Mouse (Mus musculus) C2C12 (cell line): ENCODE data around the gene Tdp1. TPM values are rescaled to one million over a fixed set of nuclear protein-coding genes. Genes with fewer than 3 reads are reported as not detected.

Experiments
- H3K27me3 ChIP-seq: one replicate; pipeline ENCODE4 v1.6.1; 2011; ENCODE audit not compliant: control insufficient read depth, insufficient read depth, insufficient read length
- H3K36me3 ChIP-seq: one replicate; pipeline ENCODE4 v1.6.1; 2011; ENCODE audit not compliant: control insufficient read depth, insufficient read depth
- H3K4me3 ChIP-seq: one replicate; pipeline ENCODE4 v1.5.1; 2011; ENCODE audit warnings: mild to moderate bottlenecking, control low read depth; ENCODE audit not compliant: poor library complexity, insufficient read depth, severe bottlenecking
- H3K79me2 ChIP-seq: one replicate; pipeline ENCODE4 v1.6.1; 2011; ENCODE audit not compliant: control insufficient read depth, insufficient read depth
- H3K79me3 ChIP-seq: one replicate; pipeline ENCODE4 v1.6.1; 2011; ENCODE audit warnings: low read depth, control low read depth
- H3ac ChIP-seq: one replicate; pipeline ENCODE3; 2011; ENCODE audit warnings: low read depth; ENCODE audit not compliant: control insufficient read depth, insufficient read length
- CEBPB ChIP-seq: IDR thresholded peaks from one replicate; pipeline ENCODE4 v1.6.1; 2011; ENCODE audit warnings: low read depth, mild to moderate bottlenecking, control low read depth, moderate library complexity
- CTCF ChIP-seq: IDR thresholded peaks from one replicate; pipeline ENCODE4 v1.5.1; 2011; ENCODE audit not compliant: control insufficient read depth, insufficient read depth, insufficient read length
- FOSL1 ChIP-seq: IDR thresholded peaks from one replicate; pipeline ENCODE4 v1.8.0; 2011; ENCODE audit warnings: mild to moderate bottlenecking, low read length; ENCODE audit not compliant: poor library complexity, insufficient read depth, severe bottlenecking
- MAX ChIP-seq: IDR thresholded peaks from one replicate; pipeline ENCODE4 v1.6.1; 2011; ENCODE audit warnings: mild to moderate bottlenecking, control low read depth
- MYOD1 ChIP-seq: IDR thresholded peaks from one replicate; pipeline ENCODE4 v1.6.1; 2011; ENCODE audit warnings: low read depth; ENCODE audit not compliant: control insufficient read depth, insufficient read length
- MYOG ChIP-seq: IDR thresholded peaks from one replicate; pipeline ENCODE4 v1.6.1; 2011; ENCODE audit not compliant: control insufficient read depth, insufficient read length; ENCODE audit errors: extremely low read depth
- USF1 ChIP-seq: IDR thresholded peaks from one replicate; pipeline ENCODE4 v1.6.1; 2011; ENCODE audit warnings: low read depth, mild to moderate bottlenecking, control low read depth, moderate library complexity
- long read RNA-seq, 2 experiments: library from polyadenylated mRNA; unstranded; transcript quantifications; one replicate each; pipeline ENCODE4 v2.0.0; 2019 to 2020
- polyA plus RNA-seq: library from polyadenylated mRNA; unstranded; fragments of >200 nt; fragmentation: generic; extraction: Trizol; gene quantifications from one replicate; pipeline ENCODE4 v1.2.1, GENCODE M21; 2012; ENCODE audit warnings: missing spikeins

The Tdp1 gene
- 39.5 TPM for polyA plus RNA-seq
- long read RNA-seq, experiment 1, transcript Tdp1-207 (16 exons, 2,036 nt): major isoform, 15 of 29 reads
- long read RNA-seq, experiment 1, transcript Tdp1-201 (15 exons, 2,019 nt): minor isoform, 9 of 29 reads
- long read RNA-seq, experiment 1, partial matches to known transcripts: 1 of 29 reads
- long read RNA-seq, experiment 1, other reads (novel, unspliced or antisense): 4 of 29 reads
- long read RNA-seq, experiment 2, transcript Tdp1-201 (15 exons, 2,019 nt): minor isoform, 27 of 318 reads
- long read RNA-seq, experiment 2, transcript Tdp1-207 (16 exons, 2,036 nt): major isoform, 257 of 318 reads
- long read RNA-seq, experiment 2, partial matches to known transcripts: 3 of 318 reads
- long read RNA-seq, experiment 2, other reads (novel, unspliced or antisense): 31 of 318 reads

DNA sequence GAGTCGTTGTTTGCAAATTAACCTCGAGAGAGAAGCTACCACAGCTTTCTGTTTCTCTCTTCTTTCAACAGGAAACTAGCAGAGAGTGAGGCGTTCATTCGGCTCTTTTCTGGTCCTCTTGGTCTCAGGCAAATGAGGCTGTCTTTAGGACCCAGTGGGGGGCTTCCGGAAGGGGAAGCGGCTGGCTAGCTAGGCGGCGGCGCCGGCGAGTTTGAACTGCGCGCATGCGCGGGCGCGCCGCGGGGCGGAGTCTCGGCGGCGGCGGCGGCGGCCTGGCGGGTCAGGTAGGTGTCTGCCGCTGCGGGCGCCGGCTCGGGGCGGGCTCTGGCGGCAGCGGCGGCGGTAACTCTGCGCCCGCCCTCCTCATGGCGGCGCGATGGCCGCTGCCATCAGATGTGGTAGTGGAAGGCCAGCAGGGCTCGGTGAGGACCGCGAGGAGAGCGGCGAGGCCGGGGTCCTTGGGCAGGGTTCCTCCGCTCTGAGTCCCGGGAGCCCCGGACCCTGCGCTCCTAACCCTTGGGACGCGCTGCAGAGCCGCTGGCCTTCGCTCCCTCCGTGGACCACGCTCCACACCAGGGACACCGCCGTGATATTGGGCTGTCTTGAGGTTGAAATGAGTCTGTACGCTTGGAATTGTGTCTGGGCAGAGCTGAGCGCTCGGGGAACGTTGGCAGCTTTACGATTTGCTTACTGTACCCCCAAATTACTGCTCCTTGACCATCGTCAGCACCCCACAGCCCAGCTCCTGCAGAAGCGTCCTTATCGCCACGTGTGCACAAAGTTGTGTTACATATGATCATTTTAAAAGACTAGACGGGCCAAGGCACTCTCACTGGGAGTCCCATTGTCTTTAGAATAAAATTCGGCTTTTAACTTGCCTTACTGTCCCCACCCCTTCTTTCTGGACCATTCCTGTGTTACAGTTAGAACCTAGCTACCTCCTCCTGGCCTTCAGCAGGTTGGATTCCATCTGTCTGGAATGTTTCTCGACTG is at the start of gene Tdp1, which contains the start of gene Efcab11:
TSS of gene Tdp1 (plus strand) at position 249 of the 993 bp plus-strand sequence.
TSS of gene Efcab11 (minus strand) at position 171 of the 993 bp plus-strand sequence.
- Histone ChIP-seq H3K79me2 (peaks cover 10% of the 10 kb centered on the region), H3ac (peak within 1 kb of the TSS; percentile 93), H3K27me3 (no peaks in the 10 kb centered on the region), H3K4me3 (peak within 1 kb of the TSS; percentile 67), H3K79me3 (no peaks in the 10 kb centered on the region), H3K36me3 (no peaks in the 10 kb centered on the region)
- TF ChIP-seq MAX (peak; percentile 55), MYOD1 (no peak), CTCF (peak; percentile 5), MYOG (no peak)

DNA sequence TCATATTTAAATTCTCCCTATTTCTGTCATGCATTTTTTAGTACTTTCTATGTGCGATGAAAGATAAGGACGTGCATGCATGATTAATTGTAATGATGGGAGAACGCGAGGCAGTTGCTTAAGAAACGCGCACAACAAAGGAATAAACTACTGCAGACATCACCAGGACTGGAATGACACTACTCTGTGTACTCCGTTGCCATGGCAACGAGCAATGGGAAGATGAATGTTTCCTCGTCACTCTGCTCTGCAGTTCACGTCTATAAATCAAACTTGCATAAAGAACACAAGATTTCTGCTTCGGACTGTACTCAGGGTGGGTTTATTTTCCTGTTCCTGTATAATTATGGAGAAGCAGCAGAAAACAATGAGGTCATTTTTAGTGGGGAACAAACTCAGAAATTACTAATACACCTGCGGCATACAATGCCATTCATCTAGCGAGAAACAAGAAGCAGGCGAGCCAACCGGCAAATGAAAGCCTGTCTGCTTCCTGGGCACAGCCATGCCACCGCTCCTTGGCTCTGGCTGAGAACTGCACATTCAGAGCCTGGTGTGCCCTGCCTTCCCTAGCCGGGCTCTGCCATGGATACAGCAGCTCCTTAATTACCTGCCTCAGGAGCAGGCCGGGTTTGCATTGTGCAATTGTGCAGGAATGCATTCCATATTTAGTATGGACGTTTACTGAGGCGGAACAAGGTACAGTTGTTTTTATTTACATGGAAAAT is 47.7 kb upstream of the Tdp1 start:
- H3K79me3 ChIP-seq: no peaks in the 10 kb centered on the region
- no peak overlapping the region for H3K4me3 ChIP-seq
- H3ac ChIP-seq: no peak overlapping the region
- H3K36me3 ChIP-seq: no peaks in the 10 kb centered on the region
- H3K27me3 ChIP-seq: no peaks in the 10 kb centered on the region
- no peaks in the 10 kb centered on the region for H3K79me2 ChIP-seq
- TF ChIP-seq FOSL1 (no peak), MYOD1 (no peak), MYOG (no peak), CEBPB (no peak), MAX (no peak), USF1 (no peak), CTCF (no peak)

DNA sequence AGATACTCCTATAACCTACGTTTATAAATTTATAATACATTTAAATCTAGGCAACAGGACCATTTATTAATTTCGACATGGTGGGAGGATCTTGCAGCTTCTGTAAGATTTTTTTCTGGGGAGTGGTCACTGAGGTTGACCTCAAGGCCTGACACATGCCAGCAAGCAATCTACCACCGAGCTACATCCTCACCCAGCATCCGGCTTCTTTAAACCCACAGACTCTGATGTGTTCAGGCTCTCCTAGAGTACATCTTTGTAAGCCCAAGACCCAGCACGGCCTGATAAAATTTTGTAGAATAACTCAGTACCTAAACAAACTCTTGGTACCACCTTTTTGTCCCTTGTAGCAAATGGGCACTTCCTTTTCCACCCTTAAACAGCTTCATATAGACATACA is 46.8 kb upstream of the Tdp1 start:
- TF ChIP-seq MYOD1 (no peak), MYOG (no peak), MAX (no peak), FOSL1 (no peak), USF1 (no peak), CTCF (no peak), CEBPB (no peak)
- Histone ChIP-seq H3K4me3 (no peak overlapping the region), H3ac (no peak overlapping the region)

DNA sequence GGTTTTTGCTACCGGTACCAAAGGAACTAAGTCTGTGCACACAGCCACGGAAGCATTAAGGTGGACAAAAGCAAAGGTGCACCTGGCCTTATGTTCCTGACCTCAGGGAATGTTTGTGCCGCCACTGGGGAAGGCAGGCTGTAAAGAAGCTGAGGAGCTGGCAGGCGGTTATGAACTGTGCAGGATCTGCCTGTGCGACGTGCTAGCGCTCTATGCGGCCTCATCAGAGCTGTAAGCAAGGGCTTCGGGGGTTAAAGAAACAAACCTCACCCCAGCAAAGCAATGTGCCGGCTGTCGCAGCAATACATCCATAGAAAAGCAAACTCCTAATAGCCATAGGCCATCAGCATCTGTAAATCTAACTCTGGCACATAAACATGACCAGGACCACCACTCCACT is 46.2 kb upstream of the Tdp1 start:
- TF ChIP-seq CEBPB: no peak
- no peak for TF ChIP-seq USF1
- TF ChIP-seq FOSL1: no peak
- no peak for TF ChIP-seq MYOG
- TF ChIP-seq MAX: no peak
- TF ChIP-seq MYOD1: no peak
- TF ChIP-seq CTCF: no peak
- Histone ChIP-seq H3K27me3 (no peaks in the 10 kb centered on the region), H3K36me3 (no peaks in the 10 kb centered on the region), H3ac (no peak overlapping the region), H3K79me3 (no peaks in the 10 kb centered on the region), H3K4me3 (no peak overlapping the region), H3K79me2 (no peaks in the 10 kb centered on the region)

More for the DNA sequence above, 46.8 kb upstream of the Tdp1 start:
- Histone ChIP-seq H3K79me2 (no peaks in the 10 kb centered on the region), H3K27me3 (no peaks in the 10 kb centered on the region), H3K79me3 (no peaks in the 10 kb centered on the region), H3K36me3 (no peaks in the 10 kb centered on the region)

DNA sequence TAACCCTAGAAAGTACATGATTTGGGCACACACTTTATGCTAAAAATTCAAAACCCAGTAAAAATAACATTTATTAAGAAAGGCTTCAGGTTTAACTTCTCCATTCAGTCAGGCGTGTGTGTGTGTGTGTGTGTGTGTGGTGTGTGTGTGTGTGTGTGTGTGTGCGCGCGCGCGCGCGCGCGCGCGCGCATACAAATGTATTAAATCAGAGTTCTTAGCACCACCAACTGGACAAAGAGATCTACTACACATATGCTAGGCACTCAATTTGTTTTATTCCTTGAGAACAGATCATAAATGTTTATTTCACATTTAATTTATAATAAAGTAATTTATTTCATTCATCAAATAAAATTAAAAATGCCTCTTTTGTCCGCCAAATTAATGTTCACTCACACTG is 45.6 kb upstream of the Tdp1 start:
- Histone ChIP-seq H3ac (no peak overlapping the region), H3K36me3 (no peaks in the 10 kb centered on the region), H3K27me3 (no peaks in the 10 kb centered on the region), H3K4me3 (no peak overlapping the region), H3K79me2 (no peaks in the 10 kb centered on the region), H3K79me3 (no peaks in the 10 kb centered on the region)
- no peak for TF ChIP-seq USF1
